Mouse (Mus musculus) adrenal gland, postnatal 25 days (tissue): ENCODE measurements around the gene Add3. TPM values are rescaled to one million over a fixed set of nuclear protein-coding genes. Genes with fewer than 3 reads are reported as not detected.

Source experiments
- DNase-seq: peaks from one replicate; pipeline ENCODE4 v3.0.0; 2021; ENCODE audit warnings: mixed read lengths
- long read RNA-seq: library from polyadenylated mRNA; stranded (forward); transcript quantifications from one replicate; pipeline ENCODE4 v2.0.0, GENCODE M21; 2021
- total RNA-seq: library from RNA; stranded (reverse); gene quantifications from 2 replicates; pipeline ENCODE4 v1.2.3, GENCODE M21; 2021

The Add3 gene
- total RNA-seq, result 48.3 and 51.8 TPM in 2 replicates
- long read RNA-seq, full-length matches to known transcripts, result 14 of 18 reads
- long read RNA-seq, partial matches to known transcripts, result 2 of 18 reads
- long read RNA-seq, other reads (novel, unspliced or antisense), result 2 of 18 reads

GRCm38 (mm10) chr19:53140044-53140803 is at the start of gene Add3:
Gene Add3 (plus strand): TSS chr19:53140443.
- peak; percentile 59 for DNase-seq

- no peak for DNase-seq
Measured at GRCm38 (mm10) chr19:53090677-53091076, 49.6 kb upstream of the Add3 start.

GRCm38 (mm10) chr19:53092251-53092650 is 48.0 kb upstream of the Add3 start:
- DNase-seq, result no peak

DNA sequence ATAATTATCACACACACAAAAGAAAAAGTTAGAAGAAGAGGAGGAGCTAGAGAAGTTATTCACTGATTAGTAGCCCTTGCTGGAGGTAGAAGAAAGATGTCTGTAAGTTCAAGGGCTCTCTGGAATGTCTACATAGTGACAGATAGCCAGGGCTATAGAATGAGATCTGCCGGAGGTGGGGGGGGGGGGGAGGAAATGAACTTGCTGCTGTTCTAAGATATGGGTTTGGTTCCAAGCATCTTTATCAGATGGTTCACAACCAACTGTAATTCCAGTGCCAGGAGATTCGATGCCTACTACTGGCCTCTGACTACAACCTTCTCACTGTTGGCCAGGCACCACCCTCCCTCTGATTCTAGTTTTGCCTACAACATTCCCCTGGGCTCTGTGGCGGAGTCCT is 46.9 kb upstream of the Add3 start:
- no peak for DNase-seq

DNA sequence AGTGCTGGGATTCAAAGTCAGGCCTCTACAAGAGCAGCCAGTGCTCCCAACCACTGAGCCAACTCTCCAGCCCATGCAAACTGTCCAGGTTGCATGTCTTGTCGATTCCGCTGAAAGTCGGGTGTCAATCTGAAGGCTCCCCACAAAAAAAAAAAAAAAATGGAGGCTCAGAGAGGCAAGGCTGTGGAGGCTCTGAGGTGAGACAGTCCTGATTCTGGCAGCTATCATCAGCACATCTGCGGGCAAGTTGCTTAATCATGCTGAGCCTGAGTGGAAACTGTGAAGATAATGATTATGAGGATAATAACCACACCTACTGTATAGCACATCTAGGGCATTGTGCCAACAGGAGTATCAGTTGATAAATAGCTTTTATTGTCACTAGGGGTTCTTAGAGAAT is 45.6 kb upstream of the Add3 start:
- DNase-seq, result no peak

GRCm38 (mm10) chr19:53101374-53102300 is 38.6 kb upstream of the Add3 start:
- DNase-seq, result no peak

DNA sequence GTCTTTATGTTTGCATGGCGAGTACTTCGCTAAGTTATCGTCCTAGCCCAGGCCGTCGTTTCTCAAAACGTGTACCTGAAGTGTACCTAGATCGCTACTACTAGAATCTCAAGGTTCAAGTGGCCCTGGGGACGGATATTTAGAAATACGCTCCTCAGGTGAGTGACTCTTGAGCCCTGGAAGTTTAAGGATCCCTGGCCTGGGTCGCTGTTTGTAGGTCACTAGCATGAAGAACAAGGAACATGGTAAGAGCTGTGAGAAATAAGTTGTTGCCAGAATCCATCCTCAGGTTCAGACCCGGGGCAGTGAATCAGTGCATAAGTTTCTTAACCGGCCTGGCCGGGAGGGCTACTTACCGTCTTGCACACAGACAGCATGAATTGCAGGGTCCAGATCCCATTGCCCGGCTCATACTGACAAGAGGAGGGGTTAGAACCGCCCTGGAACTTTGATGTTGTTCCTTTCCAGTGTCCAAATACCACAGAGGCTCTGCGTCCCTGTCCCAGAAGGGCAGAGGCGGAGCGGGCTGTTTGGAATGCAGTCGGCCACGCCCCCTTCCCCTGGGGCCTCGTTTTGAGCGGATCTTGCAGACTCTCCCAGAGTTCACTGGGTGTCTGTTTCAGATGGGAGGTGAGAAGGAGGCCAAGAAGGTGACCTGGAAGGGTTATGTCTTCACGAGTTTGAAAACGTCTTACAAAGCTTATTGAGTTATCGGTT is 34.7 kb upstream of the Add3 start:
- DNase-seq, result peak; percentile 86

DNA sequence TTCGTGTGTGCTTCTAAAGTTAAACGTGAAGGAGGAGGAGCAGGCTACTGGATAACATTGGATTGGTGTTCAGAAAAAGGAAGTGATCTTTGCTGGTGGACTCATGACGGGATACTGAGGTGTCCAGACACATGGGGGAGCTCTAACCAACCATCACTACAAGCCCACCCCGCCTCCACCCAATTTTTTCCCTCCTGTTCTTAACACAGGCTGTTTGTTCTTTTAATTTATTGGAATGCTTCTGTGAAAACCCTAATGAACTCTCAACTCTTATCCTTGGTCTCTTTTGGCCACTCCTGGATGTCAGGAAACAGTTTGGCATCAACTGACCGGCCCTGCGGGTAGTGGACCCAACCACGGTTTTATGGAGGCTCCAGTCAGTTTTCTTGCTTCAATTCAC is 33.3 kb upstream of the Add3 start:
- DNase-seq, result no peak

- no peak for DNase-seq
Measured at GRCm38 (mm10) chr19:53107361-53108247, 32.6 kb upstream of the Add3 start.

DNA sequence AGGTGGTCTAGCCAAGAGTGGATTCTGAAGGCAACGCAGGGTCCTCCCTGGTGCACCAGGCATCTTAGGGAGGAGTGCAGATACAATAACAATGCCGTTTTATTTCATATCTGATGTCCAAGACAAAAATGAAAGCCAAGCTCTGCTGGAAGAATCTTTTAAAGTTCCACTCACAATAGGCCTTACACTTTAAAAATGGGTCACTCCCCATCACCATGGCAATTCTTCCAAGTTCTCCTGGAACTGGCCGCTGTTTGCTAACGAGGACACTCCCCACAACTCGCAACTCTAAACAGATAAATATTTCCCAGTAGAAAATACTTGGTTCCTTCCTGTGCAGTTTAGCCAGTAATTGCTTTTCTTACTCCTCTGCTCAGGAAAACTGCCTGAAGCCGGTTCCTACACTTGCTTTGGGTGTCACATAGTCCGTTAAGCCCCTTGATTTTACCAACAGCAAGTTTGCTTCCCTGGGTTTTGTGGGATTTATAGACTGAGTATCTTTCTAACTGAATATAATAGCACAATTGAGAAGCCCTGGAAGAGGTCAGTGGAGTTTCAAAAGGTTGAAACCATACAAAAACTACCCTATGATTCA is 28.1 kb upstream of the Add3 start:
- no peak for DNase-seq

GRCm38 (mm10) chr19:53119255-53119795 is 20.9 kb upstream of the Add3 start:
- no peak for DNase-seq

DNA sequence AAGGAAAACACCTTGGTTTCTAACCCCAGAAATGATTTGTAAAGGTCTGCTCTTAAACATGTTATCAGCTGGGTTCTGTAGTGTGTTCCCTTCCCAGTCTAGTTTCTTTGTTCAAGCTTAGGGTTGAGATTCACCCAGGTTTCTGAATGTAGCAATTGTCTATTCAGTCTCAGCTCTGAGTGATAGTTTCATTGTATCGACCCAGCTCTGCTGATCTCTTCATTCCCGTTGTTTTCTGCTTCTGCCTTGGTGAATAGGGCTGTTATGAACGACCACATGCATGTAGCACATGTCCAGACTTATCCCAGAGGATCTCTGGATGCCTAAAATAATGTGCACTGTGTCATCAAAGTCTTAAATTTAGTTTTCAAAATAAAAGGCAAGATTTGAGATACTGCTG is 19.8 kb upstream of the Add3 start:
- no peak for DNase-seq

- no peak for DNase-seq
Measured at GRCm38 (mm10) chr19:53122641-53123241, 17.5 kb upstream of the Add3 start.

DNA sequence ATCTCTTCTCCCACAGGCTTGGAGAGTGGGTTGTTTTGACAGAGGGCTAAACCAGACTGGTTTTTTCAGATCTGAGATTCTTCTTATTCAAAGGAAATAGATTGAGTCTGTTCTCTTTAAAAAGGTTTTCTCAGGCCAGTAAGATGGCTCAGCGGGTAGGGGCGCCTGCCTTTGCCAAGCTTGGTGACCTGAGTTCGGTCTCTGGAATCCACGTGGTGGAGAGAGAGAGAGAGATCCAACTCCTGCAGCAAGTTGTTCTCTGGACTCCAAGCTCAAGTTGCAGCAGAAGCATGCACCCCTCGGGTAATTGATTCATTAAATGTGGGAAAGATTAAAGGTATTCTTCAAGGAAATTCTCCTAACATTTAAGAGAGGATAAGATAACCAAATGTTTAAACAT is 16.9 kb upstream of the Add3 start:
- no peak for DNase-seq

GRCm38 (mm10) chr19:53125679-53126078 is 14.6 kb upstream of the Add3 start:
- DNase-seq, result no peak

DNA sequence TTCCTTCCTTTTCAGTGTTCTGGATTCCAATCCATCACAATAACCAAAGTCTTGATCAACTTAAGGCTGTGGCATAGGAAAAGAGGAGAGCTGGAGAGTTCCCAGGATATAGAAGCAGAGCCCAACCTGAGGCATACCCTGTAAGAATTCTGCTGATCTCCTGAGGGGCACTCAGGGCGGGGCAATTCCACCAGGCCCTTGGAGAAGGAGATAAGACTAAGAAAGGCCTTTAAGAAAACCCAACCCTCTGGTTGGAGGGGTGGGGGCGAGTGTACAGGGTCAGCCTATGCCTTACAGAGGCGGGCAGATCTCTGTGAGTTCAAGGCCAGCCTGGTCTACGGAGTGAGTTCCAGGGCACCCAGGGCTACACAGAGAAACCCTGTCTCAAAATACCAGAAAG is 13.7 kb upstream of the Add3 start:
- DNase-seq, result no peak

DNA sequence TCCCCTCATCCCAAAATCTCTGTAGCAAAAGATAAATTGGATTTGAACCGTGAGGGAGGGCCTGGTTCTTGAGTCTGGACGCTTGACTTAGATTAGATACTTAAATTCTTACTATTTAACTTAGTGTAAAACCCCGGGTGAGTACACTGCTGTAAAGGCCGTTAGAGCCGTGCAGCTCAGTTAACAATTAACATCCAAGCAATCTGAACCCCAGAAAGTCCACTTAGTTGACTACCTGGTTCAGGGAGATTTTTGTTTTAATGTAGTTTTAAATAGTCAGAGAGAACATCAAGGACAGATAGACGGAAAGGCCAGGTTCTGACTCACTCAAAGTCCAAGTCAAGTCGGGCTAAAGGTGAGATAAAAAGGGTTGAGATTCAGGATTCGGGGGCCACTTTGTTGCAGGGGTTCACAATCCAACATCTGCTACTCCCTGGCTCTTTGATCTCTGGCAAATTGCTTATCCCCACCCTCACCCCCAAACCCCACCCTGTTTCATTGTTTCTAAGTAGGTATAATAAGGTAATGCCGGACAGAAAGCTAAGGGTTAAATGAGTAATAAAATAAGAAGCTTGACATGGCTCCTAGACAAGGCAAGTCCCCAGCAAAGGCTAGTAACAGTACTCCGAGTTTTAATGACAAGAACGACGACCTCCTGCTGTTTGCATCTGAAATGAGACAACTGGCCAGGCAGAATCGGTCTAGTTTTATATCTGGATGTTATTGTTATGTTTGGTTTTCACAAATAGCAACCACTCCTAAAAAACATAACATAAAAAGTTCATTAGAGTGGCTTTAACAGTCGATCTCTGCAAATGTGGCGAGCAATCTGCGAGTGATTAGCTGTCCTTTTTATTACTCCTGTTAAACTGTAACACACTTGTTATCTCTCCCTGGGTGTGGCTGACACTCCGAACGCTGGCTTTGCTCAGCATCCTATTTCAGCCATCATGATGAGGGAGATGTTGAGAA is 12.6 kb upstream of the Add3 start:
- DNase-seq, result no peak

- DNase-seq, result no peak
Measured at GRCm38 (mm10) chr19:53128494-53129337, 11.5 kb upstream of the Add3 start.
